Mouse (Mus musculus): ENCODE results near the gene Rab11b.

- TF ChIP-seq CTCF (IDR thresholded peaks at IDR 0.05; ENCODE audit: extremely low read depth, insufficient read depth, insufficient read length, insufficient replicate concordance) (no peak), POLR2A (IDR thresholded peaks at IDR 0.05; ENCODE audit: low read depth, low read length) (no peak)
Observed at GRCm38 (mm10) chr17:33788732-33789131, 28.4 kb upstream of the Rab11b start.
